Mouse (Mus musculus): ENCODE data around the gene Slc25a11. TPM values are rescaled to one million over a fixed set of nuclear protein-coding genes. Genes with fewer than 3 reads are reported as not detected.
A peak's percentile ranks its signal among the peaks of the same experiment; 100 is the strongest.

Gene Slc25a11
- total RNA-seq, 1 experiment = 97.4 TPM

DNA sequence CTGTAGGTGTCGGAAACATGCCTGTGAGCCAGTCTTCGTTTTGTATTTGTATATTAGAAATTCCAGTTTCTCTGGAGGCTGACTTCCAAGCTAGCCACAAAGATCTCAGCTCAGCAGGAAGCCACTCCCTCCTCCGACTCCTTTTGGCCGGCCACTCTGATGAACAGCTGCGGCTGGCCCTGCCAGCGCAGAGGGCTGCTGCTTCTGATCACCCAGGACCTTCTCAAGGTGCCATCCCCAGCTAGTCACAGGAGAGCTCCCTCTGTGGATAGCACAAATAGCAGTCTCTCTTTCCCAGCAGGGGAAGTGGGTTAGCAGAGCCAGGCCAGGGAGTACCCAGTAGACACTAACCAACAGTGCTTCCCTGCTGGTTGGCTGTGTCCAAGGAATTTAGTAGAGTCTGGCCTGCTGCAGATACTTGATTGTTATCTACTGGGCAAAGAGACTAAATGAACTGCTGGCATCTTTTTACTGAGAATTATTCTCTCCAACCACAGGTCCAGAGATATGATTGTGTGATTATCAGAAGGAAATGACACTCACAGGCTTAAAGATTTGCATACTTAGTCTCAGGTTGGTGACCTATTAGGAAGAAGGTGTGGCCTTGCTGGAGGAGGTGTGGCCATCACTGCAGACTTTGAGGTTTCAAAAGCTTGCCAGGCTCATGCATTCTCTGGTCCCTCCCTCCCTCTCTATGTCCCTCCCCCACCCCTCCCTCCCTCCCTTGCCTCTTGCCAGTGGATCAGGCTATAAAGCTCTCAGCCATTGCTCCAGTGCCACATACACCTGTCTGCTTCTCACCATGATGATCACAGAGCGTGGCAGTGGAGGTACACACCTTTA lies 25.1 kb downstream of the Slc25a11 start:
- no peaks in the 10 kb centered on the region for H3K36me3 ChIP-seq (ENCODE audit: control insufficient read depth, insufficient read depth, low read length, poor library complexity, severe bottlenecking)
- no peaks in the 10 kb centered on the region for H3K9me3 ChIP-seq (ENCODE audit: control insufficient read depth, insufficient read depth, low read depth, low read length)
- H3K27ac ChIP-seq (ENCODE audit: insufficient read depth, low read depth, low read length, poor library complexity, severe bottlenecking) = no peak overlapping the region
- DNase-seq (ENCODE audit: low read depth, low spot score) = no peak
- no peak overlapping the region for H3K4me3 ChIP-seq (ENCODE audit: insufficient read depth in 1 of 2, low read depth in 1 of 2, low read length in 2 of 2, poor library complexity in 1 of 2, severe bottlenecking in 1 of 2)
- H3K4me1 ChIP-seq (ENCODE audit: control insufficient read depth in 2 of 2, insufficient read depth in 2 of 2, low read length in 2 of 2, poor library complexity in 1 of 2) = peaks cover 4 to 20% of the 10 kb centered on the region in 2 experiments; a peak in 2 of 4 replicates
- no peak overlapping the region; the same call in 1 of the 2 replicates for H3K9ac ChIP-seq (ENCODE audit: insufficient read depth, low read depth, low read length, poor library complexity, severe bottlenecking)
- in situ Hi-C loops (cut with MboI; ENCODE audit: low sequenced_read_pairs in 2 of 2, unreplicated experiment in 2 of 2) = loop anchor here in 1 of 2 experiments (10.0 kb wide), 1 partner anchor 133 kb away; no protein-coding TSS in a partner anchor
- TF ChIP-seq ZNF384 (IDR thresholded peaks at IDR 0.05; ENCODE audit: low read depth, low read length) = no peak

DNA sequence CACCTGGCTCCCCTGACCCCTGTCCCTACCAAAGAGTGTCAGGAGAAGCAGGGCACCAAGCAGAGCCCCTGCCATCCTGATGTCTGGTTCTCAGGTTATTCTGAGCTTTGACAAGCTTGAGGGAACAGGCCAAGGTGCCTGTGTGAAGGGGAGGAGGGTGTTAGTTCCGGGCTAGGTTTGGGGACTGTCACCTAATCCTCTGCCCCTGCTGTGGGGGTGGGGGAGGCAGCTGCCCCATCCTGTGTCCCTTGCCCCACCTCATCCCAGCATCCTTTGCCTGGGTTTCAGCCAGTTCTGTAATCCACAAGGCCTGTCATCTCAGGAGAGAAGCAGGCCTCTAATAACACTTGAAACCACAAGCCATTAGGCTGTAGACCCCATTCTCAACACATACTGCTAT lies 28.2 kb downstream of the Slc25a11 start, which contains the start of gene Chrne:
Gene Chrne (minus strand): TSS at position 116 of the 400 bp plus-strand sequence.
- DNase-seq (ENCODE audit: low read depth, low spot score) = no peak
- no peaks in the 10 kb centered on the region for H3K9me3 ChIP-seq (ENCODE audit: control insufficient read depth, insufficient read depth, low read depth, low read length)
- peaks cover 0 to 12% of the 10 kb centered on the region in 2 experiments; a peak in 2 of 4 replicates for H3K4me1 ChIP-seq (ENCODE audit: control insufficient read depth in 2 of 2, insufficient read depth in 2 of 2, low read length in 2 of 2, poor library complexity in 1 of 2)
- H3K27ac ChIP-seq (ENCODE audit: insufficient read depth, low read depth, low read length, poor library complexity, severe bottlenecking) = no peak within 1 kb of the TSS
- H3K36me3 ChIP-seq (ENCODE audit: control insufficient read depth, insufficient read depth, low read length, poor library complexity, severe bottlenecking) = no peaks in the 10 kb centered on the region
- H3K4me3 ChIP-seq (ENCODE audit: insufficient read depth in 1 of 2, low read depth in 1 of 2, low read length in 2 of 2, poor library complexity in 1 of 2, severe bottlenecking in 1 of 2) = no peak within 1 kb of the TSS
- TF ChIP-seq MAFK (IDR thresholded peaks at IDR 0.05; ENCODE audit: insufficient read depth, low read depth, low read length) (no peak), HCFC1 (IDR thresholded peaks at IDR 0.05; ENCODE audit: borderline replicate concordance, insufficient read depth, low read length) (no peak), ZNF384 (IDR thresholded peaks at IDR 0.05; ENCODE audit: low read depth, low read length) (no peak)
- in situ Hi-C loops (cut with MboI; ENCODE audit: low sequenced_read_pairs in 2 of 2, unreplicated experiment in 2 of 2) = loop anchor here in 1 of 2 experiments (5.0 kb wide), 1 partner anchor 92 kb away; the partner anchor contains the start of gene Psmb6
- H3K9ac ChIP-seq (ENCODE audit: insufficient read depth, low read depth, low read length, poor library complexity, severe bottlenecking) = no peak within 1 kb of the TSS

DNA sequence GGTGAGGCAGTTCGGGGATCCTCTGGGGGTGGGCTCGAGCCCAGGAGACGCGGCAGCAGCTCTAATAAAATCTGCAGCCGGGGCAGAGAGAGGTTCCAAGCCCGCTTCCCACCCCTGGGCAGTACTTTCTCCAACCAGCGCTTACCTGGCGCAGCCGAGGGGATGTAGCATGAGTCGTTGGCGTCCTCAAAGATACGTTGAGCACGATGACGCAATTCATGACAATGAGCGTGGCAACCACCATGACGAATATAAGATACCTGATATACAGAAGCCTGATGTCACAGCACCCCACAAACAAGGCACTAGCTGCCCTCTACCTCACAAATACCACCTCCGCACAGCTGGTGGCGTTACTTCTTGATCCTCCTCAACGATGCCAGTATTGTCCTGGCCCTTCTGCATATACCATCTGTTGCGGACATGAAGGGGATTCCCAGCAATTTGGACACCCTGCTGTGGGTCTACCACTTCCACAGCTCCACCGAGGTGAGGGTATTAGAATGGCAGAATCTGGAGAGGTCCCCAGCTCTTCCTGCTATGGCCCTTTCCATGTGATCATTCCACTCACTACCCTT lies 31.7 kb downstream of the Slc25a11 start, which contains the start of gene 4930544D05Rik:
Gene 4930544D05Rik (plus strand): TSS at position 333 of the 578 bp plus-strand sequence.
- Histone ChIP-seq H3K4me3 (ENCODE audit: insufficient read depth in 1 of 2, low read depth in 1 of 2, low read length in 2 of 2, poor library complexity in 1 of 2, severe bottlenecking in 1 of 2) (peak within 1 kb of the TSS; percentile 57 to 81), H3K9me3 (ENCODE audit: control insufficient read depth, insufficient read depth, low read depth, low read length) (no peaks in the 10 kb centered on the region), H3K27ac (ENCODE audit: insufficient read depth, low read depth, low read length, poor library complexity, severe bottlenecking) (no peak within 1 kb of the TSS), H3K4me1 (ENCODE audit: control insufficient read depth in 2 of 2, insufficient read depth in 2 of 2, low read length in 2 of 2, poor library complexity in 1 of 2) (peaks cover 0 to 6% of the 10 kb centered on the region in 2 experiments; a peak in 1 of 4 replicates), H3K36me3 (ENCODE audit: control insufficient read depth, insufficient read depth, low read length, poor library complexity, severe bottlenecking) (peaks cover 19% of the 10 kb centered on the region), H3K9ac (ENCODE audit: insufficient read depth, low read depth, low read length, poor library complexity, severe bottlenecking) (peak within 1 kb of the TSS; percentile 50)
- no peak for DNase-seq (ENCODE audit: low read depth, low spot score)
- in situ Hi-C loops (cut with MboI; ENCODE audit: low sequenced_read_pairs in 2 of 2, unreplicated experiment in 2 of 2) = loop anchor here in 1 of 2 experiments (5.0 kb wide), 1 partner anchor 88 kb away; the partner anchor contains the start of gene Psmb6
- TF ChIP-seq HCFC1 (IDR thresholded peaks at IDR 0.05; ENCODE audit: borderline replicate concordance, insufficient read depth, low read length) (no peak), CHD2 (IDR thresholded peaks at IDR 0.05; ENCODE audit: low read depth, low read length) (no peak), ZC3H11A (IDR thresholded peaks at IDR 0.05; ENCODE audit: borderline replicate concordance, low read depth, low read length) (no peak), MAFK (IDR thresholded peaks at IDR 0.05; ENCODE audit: insufficient read depth, low read depth, low read length) (no peak), ZNF384 (IDR thresholded peaks at IDR 0.05; ENCODE audit: low read depth, low read length) (no peak)

DNA sequence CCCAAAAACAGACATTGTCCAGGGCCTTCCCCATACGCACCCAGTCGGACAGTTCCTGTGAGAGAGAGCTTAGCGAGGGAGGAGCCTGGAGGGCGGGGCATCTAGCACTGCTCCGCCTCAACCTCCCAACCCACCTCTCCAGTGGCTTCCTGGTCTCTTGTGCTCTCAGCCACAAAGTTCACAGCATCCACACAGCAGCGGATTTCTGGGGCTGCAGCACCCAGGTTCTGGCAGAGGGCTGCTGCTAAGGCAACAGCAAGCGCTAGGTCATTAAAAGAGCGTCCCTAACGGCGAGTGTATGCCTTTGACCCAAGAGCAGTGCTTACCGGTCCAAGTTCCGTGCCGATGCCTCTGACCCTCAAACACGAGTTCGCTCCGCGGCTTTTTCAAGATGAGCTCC lies 32.2 kb downstream of the Slc25a11 start:
- peak; percentile 59 for DNase-seq (ENCODE audit: low read depth, low spot score)
- no peak overlapping the region for H3K27ac ChIP-seq (ENCODE audit: insufficient read depth, low read depth, low read length, poor library complexity, severe bottlenecking)
- peaks cover 23% of the 10 kb centered on the region for H3K36me3 ChIP-seq (ENCODE audit: control insufficient read depth, insufficient read depth, low read length, poor library complexity, severe bottlenecking)
- H3K4me3 ChIP-seq (ENCODE audit: insufficient read depth in 1 of 2, low read depth in 1 of 2, low read length in 2 of 2, poor library complexity in 1 of 2, severe bottlenecking in 1 of 2) = peak overlapping the region; percentile 57 to 81
- peaks cover 0 to 6% of the 10 kb centered on the region in 2 experiments; a peak in 1 of 4 replicates for H3K4me1 ChIP-seq (ENCODE audit: control insufficient read depth in 2 of 2, insufficient read depth in 2 of 2, low read length in 2 of 2, poor library complexity in 1 of 2)
- H3K9me3 ChIP-seq (ENCODE audit: control insufficient read depth, insufficient read depth, low read depth, low read length) = no peaks in the 10 kb centered on the region
- no peak for TF ChIP-seq HCFC1 (IDR thresholded peaks at IDR 0.05; ENCODE audit: borderline replicate concordance, insufficient read depth, low read length)
- TF ChIP-seq MAFK (IDR thresholded peaks at IDR 0.05; ENCODE audit: insufficient read depth, low read depth, low read length) = no peak
- TF ChIP-seq ZC3H11A (IDR thresholded peaks at IDR 0.05; ENCODE audit: borderline replicate concordance, low read depth, low read length) = no peak
- TF ChIP-seq CHD2 (IDR thresholded peaks at IDR 0.05; ENCODE audit: low read depth, low read length) = no peak
- TF ChIP-seq ZNF384 (IDR thresholded peaks at IDR 0.05; ENCODE audit: low read depth, low read length) = no peak
- peak overlapping the region; percentile 50 for H3K9ac ChIP-seq (ENCODE audit: insufficient read depth, low read depth, low read length, poor library complexity, severe bottlenecking)
- in situ Hi-C loops (cut with MboI; ENCODE audit: low sequenced_read_pairs in 2 of 2, unreplicated experiment in 2 of 2) = loop anchor here in 1 of 2 experiments (5.0 kb wide), 1 partner anchor 88 kb away; the partner anchor contains the start of gene Psmb6
